Mouse (Mus musculus) MEL (cell line): ENCODE data around the gene Olfr288. TPM values are rescaled to one million over a fixed set of nuclear protein-coding genes. Genes with fewer than 3 reads are reported as not detected.

Experiments
- DNase-seq: peaks from one replicate; pipeline ENCODE4 v3.0.0; 2011; ENCODE audit warnings: low read depth, low spot score
- H3K27ac ChIP-seq: 2 replicates; pipeline ENCODE4 v1.5.1; 2012; ENCODE audit warnings: low read depth, mild to moderate bottlenecking, control low read depth, low read length, moderate library complexity; ENCODE audit not compliant: control insufficient read depth
- H3K27me3 ChIP-seq, 2 experiments: fragments of 150-350 bp in 1 of 2; sonication (generic) in 1 of 2; 2 replicates each; pipeline ENCODE4 v1.6.1; 2012; ENCODE audit warnings: low read length in 2 of 2, mild to moderate bottlenecking in 2 of 2, improper control_type of control experiment in 1 of 2, moderate library complexity in 1 of 2; ENCODE audit not compliant: insufficient read depth in 2 of 2, control insufficient read depth in 1 of 2
- H3K36me3 ChIP-seq, 2 experiments: 2 replicates each; pipeline ENCODE4 v1.6.1; 2012 to 2014; ENCODE audit warnings: low read length in 2 of 2, improper control_type of control experiment in 1 of 2, inconsistent platforms in 1 of 2, mild to moderate bottlenecking in 1 of 2; ENCODE audit not compliant: insufficient read depth in 2 of 2, control insufficient read depth in 1 of 2
- H3K4me1 ChIP-seq, 2 experiments: fragments of 150-350 bp in 1 of 2; sonication (generic) in 1 of 2; 2 replicates each; pipeline ENCODE4 v1.6.1; 2012; ENCODE audit warnings: low read length in 2 of 2, improper control_type of control experiment in 1 of 2, mild to moderate bottlenecking in 1 of 2; ENCODE audit not compliant: insufficient read depth in 2 of 2, control insufficient read depth in 1 of 2
- H3K4me3 ChIP-seq, 2 experiments: fragments of 150-350 bp in 1 of 2; sonication (generic) in 1 of 2; 2 replicates each; pipeline ENCODE4 v1.5.1; 2012; ENCODE audit warnings: low read depth in 2 of 2, low read length in 2 of 2, mild to moderate bottlenecking in 2 of 2, moderate library complexity in 2 of 2, control low read depth in 1 of 2, improper control_type of control experiment in 1 of 2; ENCODE audit not compliant: control insufficient read depth in 1 of 2, insufficient read depth in 1 of 2
- H3K79me2 ChIP-seq: 2 replicates; pipeline ENCODE4 v1.6.1; 2012; ENCODE audit warnings: mild to moderate bottlenecking, low read length, moderate library complexity; ENCODE audit not compliant: control insufficient read depth, poor library complexity, insufficient read depth
- H3K9ac ChIP-seq: 2 replicates; pipeline ENCODE4 v1.6.1; 2012; ENCODE audit warnings: low read depth, mild to moderate bottlenecking, control low read depth, low read length, moderate library complexity; ENCODE audit not compliant: control insufficient read depth, poor library complexity, severe bottlenecking
- H3K9me3 ChIP-seq: fragments of 150-350 bp; sonication (generic); replicated peaks from 2 replicates; pipeline ENCODE4 v1.6.1; 2012; ENCODE audit warnings: mild to moderate bottlenecking, low read length, improper control_type of control experiment, moderate library complexity; ENCODE audit not compliant: insufficient read depth
- BHLHE40 ChIP-seq: IDR thresholded peaks from 2 replicates; pipeline ENCODE4 v1.6.1; 2012; ENCODE audit warnings: low read depth, mild to moderate bottlenecking, inconsistent platforms, low read length, improper control_type of control experiment, borderline replicate concordance
- CHD1 ChIP-seq: IDR thresholded peaks from 2 replicates; pipeline ENCODE4 v1.6.1; 2012; ENCODE audit warnings: low read depth, mild to moderate bottlenecking, inconsistent platforms, low read length, improper control_type of control experiment
- CHD2 ChIP-seq: IDR thresholded peaks from 2 replicates; pipeline ENCODE4 v1.6.1; 2011; ENCODE audit warnings: low read length, improper control_type of control experiment
- ELF1 ChIP-seq: IDR thresholded peaks from 2 replicates; pipeline ENCODE4 v1.6.1; 2014; ENCODE audit warnings: low read depth, mild to moderate bottlenecking, inconsistent platforms, low read length, improper control_type of control experiment, moderate library complexity
- GATA1 ChIP-seq: IDR thresholded peaks from 2 replicates; pipeline ENCODE4 v1.6.1; 2011; ENCODE audit warnings: low read depth, low read length, improper control_type of control experiment
- HCFC1 ChIP-seq: IDR thresholded peaks from 2 replicates; pipeline ENCODE4 v1.6.1; 2012; ENCODE audit warnings: low read depth, mild to moderate bottlenecking, inconsistent platforms, low read length, improper control_type of control experiment, moderate library complexity
- KAT2A ChIP-seq: conservative IDR thresholded peaks from 2 replicates; pipeline ENCODE4 v1.6.1; 2012; ENCODE audit warnings: low read depth, low read length, improper control_type of control experiment, inconsistent platforms
- MAX ChIP-seq: IDR thresholded peaks from 2 replicates; pipeline ENCODE4 v1.6.1; 2011; ENCODE audit warnings: low read length, improper control_type of control experiment
- MAZ ChIP-seq: IDR thresholded peaks from 2 replicates; pipeline ENCODE4 v1.6.1; 2012; ENCODE audit warnings: low read depth, mild to moderate bottlenecking, inconsistent platforms, low read length, improper control_type of control experiment
- MEF2A ChIP-seq: IDR thresholded peaks from 2 replicates; pipeline ENCODE4 v1.6.1; 2014; ENCODE audit warnings: low read depth, mild to moderate bottlenecking, inconsistent platforms, low read length, improper control_type of control experiment; ENCODE audit not compliant: poor library complexity, insufficient replicate concordance, severe bottlenecking; ENCODE audit errors: extremely low read depth
- MXI1 ChIP-seq: IDR thresholded peaks from 2 replicates; pipeline ENCODE4 v1.6.1; 2011; ENCODE audit warnings: mild to moderate bottlenecking, low read depth, low read length, improper control_type of control experiment
- MYB ChIP-seq: IDR thresholded peaks from 2 replicates; pipeline ENCODE4 v1.6.1; 2011; ENCODE audit warnings: mild to moderate bottlenecking, low read depth, low read length, improper control_type of control experiment
- MYC ChIP-seq: IDR thresholded peaks from 2 replicates; pipeline ENCODE4 v1.6.1; 2011; ENCODE audit warnings: low read depth, mild to moderate bottlenecking, low read length, improper control_type of control experiment, moderate library complexity
- NELFE ChIP-seq: IDR thresholded peaks from 2 replicates; pipeline ENCODE4 v1.6.1; 2011; ENCODE audit warnings: low read depth, low read length, improper control_type of control experiment
- NRF1 ChIP-seq: IDR thresholded peaks from 2 replicates; pipeline ENCODE4 v1.6.1; 2014; ENCODE audit warnings: low read depth, mild to moderate bottlenecking, inconsistent platforms, low read length, improper control_type of control experiment, moderate library complexity; ENCODE audit not compliant: poor library complexity, insufficient read depth, severe bottlenecking
- POLR2A ChIP-seq, 2 experiments: IDR thresholded peaks; 2 replicates each; pipeline ENCODE4 v1.6.1; 2011 to 2012; ENCODE audit warnings: low read length in 2 of 2, mild to moderate bottlenecking in 2 of 2, control low read depth in 1 of 2, improper control_type of control experiment in 1 of 2, low read depth in 1 of 2, moderate library complexity in 1 of 2; ENCODE audit not compliant: control insufficient read depth in 1 of 2, insufficient read depth in 1 of 2, poor library complexity in 1 of 2
- POLR2AphosphoS2 ChIP-seq: IDR thresholded peaks from 2 replicates; pipeline ENCODE4 v1.6.1; 2011; ENCODE audit warnings: low read length, improper control_type of control experiment
- POLR2AphosphoS5 ChIP-seq: IDR thresholded peaks from 2 replicates; pipeline ENCODE4 v1.6.1; 2012; ENCODE audit warnings: low read depth, borderline replicate concordance, mild to moderate bottlenecking, inconsistent platforms, low read length, moderate library complexity, mixed read lengths
- RCOR1 ChIP-seq: IDR thresholded peaks from 2 replicates; pipeline ENCODE4 v1.6.1; 2012; ENCODE audit warnings: low read depth, mild to moderate bottlenecking, inconsistent platforms, low read length, improper control_type of control experiment
- TCF12 ChIP-seq: IDR thresholded peaks from 2 replicates; pipeline ENCODE4 v1.6.1; 2014; ENCODE audit warnings: low read depth, mild to moderate bottlenecking, inconsistent platforms, low read length, improper control_type of control experiment, moderate library complexity
- UBTF ChIP-seq: IDR thresholded peaks from 2 replicates; pipeline ENCODE4 v1.6.1; 2012; ENCODE audit warnings: low read depth, mild to moderate bottlenecking, inconsistent platforms, low read length, improper control_type of control experiment, moderate library complexity, borderline replicate concordance; ENCODE audit not compliant: insufficient read depth
- ZNF384 ChIP-seq: IDR thresholded peaks from 2 replicates; pipeline ENCODE4 v1.6.1; 2012; ENCODE audit warnings: low read depth, mild to moderate bottlenecking, inconsistent platforms, low read length, improper control_type of control experiment
- polyA plus RNA-seq, 2 experiments: library from polyadenylated mRNA; stranded (reverse) in 1 of 2; unstranded in 1 of 2; fragments of >175 nt in 1 of 2; fragments of >200 nt in 1 of 2; gene quantifications; 2 replicates each; pipeline versions ENCODE4 v1.2.1 to v1.2.4; 2012; ENCODE audit warnings: low replicate concordance in 2 of 2, low read depth in 1 of 2; ENCODE audit not compliant: insufficient read length in 2 of 2, insufficient read depth in 1 of 2, missing spikeins in 1 of 2
- total RNA-seq: library from RNA; depleted of rRNA; stranded (reverse); fragments of 300-350 nt; gene quantifications from 2 replicates; pipeline ENCODE4 v1.2.3, GENCODE M21; 2012

Gene Olfr288
- total and polyA plus RNA-seq, 3 experiments = not detected

DNA sequence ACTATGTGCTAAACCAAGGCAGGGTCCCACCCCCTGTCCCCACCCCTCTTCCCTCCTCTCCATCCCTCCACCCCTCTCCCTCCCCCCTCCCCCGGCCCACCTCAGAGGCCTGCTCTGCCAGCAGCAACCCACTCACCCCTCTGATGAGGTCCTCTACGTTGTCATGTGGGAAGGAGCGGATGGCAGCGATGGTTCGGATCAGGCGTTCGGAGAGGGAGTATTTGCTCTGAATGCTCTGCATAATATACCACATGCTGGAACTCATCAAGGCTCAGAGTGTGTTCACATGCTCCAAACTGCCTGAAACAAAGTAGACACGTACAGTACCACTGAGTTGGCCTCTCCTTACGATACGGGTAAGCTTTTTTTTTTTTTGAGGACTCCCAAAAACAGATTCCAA is 52.8 kb downstream of the Olfr288 start:
- H3K27me3 ChIP-seq = no peaks in the 10 kb centered on the region
- DNase-seq = no peak
- peaks cover 9% of the 10 kb centered on the region for H3K79me2 ChIP-seq
- TF ChIP-seq MEF2A (no peak), POLR2AphosphoS2 (no peak), NRF1 (no peak), RCOR1 (no peak), MAZ (no peak), POLR2A (IDR thresholded peaks at IDR 0.05; ENCODE audit: control insufficient read depth in 1 of 2, insufficient read depth in 1 of 2, low read depth in 1 of 2, low read length in 2 of 2, poor library complexity in 1 of 2) (no peak), ELF1 (no peak)
- H3K9ac ChIP-seq = no peak overlapping the region
- H3K9me3 ChIP-seq = no peaks in the 10 kb centered on the region
- peaks cover 6 to 13% of the 10 kb centered on the region in 2 experiments; a peak in 3 of 4 replicates for H3K4me1 ChIP-seq
- H3K4me3 ChIP-seq = no peak overlapping the region
- peaks cover 6 to 15% of the 10 kb centered on the region in 2 experiments for H3K36me3 ChIP-seq
- H3K27ac ChIP-seq = no peak overlapping the region

DNA sequence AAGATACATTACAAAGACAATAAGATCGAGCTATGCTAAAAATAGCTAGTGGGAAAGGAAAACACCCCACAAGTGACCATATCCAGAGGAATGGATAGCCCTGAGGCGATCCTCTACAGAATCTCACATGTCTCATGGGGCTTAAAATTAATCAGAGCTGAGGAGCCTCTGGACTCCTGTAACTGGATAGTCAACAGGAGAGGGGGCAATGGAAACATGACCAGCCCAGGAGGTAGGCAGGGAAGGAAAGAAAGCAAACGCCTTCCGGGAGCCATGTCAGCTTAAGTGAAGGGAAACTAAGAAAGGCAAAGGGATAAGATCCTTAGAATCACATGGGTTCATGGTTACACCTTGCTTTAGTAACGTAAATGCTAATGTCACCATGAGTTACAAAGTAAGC is 54.5 kb downstream of the Olfr288 start:
- no peak for DNase-seq
- Histone ChIP-seq H3K4me1 (peaks cover 4 to 9% of the 10 kb centered on the region in 2 experiments; a peak in 2 of 4 replicates), H3K4me3 (no peak overlapping the region), H3K27me3 (no peaks in the 10 kb centered on the region), H3K27ac (no peak overlapping the region), H3K36me3 (peaks cover 4 to 15% of the 10 kb centered on the region in 2 experiments), H3K79me2 (peaks cover 9% of the 10 kb centered on the region)
- TF ChIP-seq MAZ (no peak), UBTF (no peak), CHD2 (no peak), POLR2AphosphoS2 (no peak), HCFC1 (no peak), MYB (no peak), CHD1 (no peak)
- TF ChIP-seq, all 39 proteins: peak for 0
- Histone ChIP-seq H3K9me3 (no peaks in the 10 kb centered on the region), H3K9ac (no peak overlapping the region)

DNA sequence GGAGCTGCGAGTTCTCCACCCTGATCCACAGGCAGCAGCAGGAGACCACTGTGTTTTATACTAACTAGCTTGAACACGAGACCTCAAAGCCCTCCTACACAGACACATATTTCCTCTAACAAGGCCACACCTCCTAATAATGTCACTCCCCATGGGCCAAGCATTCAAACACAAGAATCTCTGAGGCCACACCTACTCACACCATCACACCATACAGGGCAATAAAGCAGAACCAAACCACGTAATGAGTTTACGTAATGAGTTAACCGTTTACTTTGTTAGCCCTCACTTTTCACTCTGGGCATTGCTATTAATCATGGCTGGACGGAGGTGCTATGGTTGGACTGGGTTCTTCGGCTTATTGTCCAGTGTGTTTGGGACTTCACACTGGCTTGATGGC is 55.6 kb downstream of the Olfr288 start:
- TF ChIP-seq NELFE (no peak), TCF12 (no peak), ZNF384 (no peak), KAT2A (no peak), MYC (no peak), MAX (no peak), NRF1 (no peak), GATA1 (no peak), POLR2AphosphoS5 (no peak), MXI1 (no peak), BHLHE40 (no peak), CHD1 (no peak)
- Histone ChIP-seq H3K27ac (no peak overlapping the region), H3K27me3 (no peaks in the 10 kb centered on the region), H3K4me1 (peaks cover 4 to 6% of the 10 kb centered on the region in 2 experiments; a peak in 2 of 4 replicates), H3K9me3 (no peaks in the 10 kb centered on the region), H3K36me3 (peaks cover 4 to 15% of the 10 kb centered on the region in 2 experiments), H3K9ac (no peak overlapping the region), H3K4me3 (no peak overlapping the region), H3K79me2 (peaks cover 2% of the 10 kb centered on the region)
- DNase-seq = peak; percentile 62
